Mouse (Mus musculus) splenic B cell, adult 2 months (primary cell): ENCODE results near the gene Bicc1.
"Not testable (repeated sequence)": the region's sequence is repeated elsewhere in the genome, so short reads cannot be mapped to it uniquely, and the experiment has no call there.

ENCODE experiments used
- DNase-seq: peaks from one replicate; pipeline ENCODE4 v3.0.0-alpha.2; 2011; ENCODE audit warnings: low read depth, low spot score
- H3K27me3 ChIP-seq: 2 replicates; pipeline ENCODE4 v1.6.1; 2012; ENCODE audit warnings: mild to moderate bottlenecking, low read length, moderate library complexity, mixed read lengths; ENCODE audit not compliant: control insufficient read depth, poor library complexity, insufficient read depth, severe bottlenecking
- H3K36me3 ChIP-seq: 2 replicates; pipeline ENCODE4 v1.6.1; 2012; ENCODE audit warnings: mild to moderate bottlenecking, low read length, moderate library complexity, mixed read lengths; ENCODE audit not compliant: control insufficient read depth, poor library complexity, insufficient read depth, severe bottlenecking

Bicc1 gene

DNA sequence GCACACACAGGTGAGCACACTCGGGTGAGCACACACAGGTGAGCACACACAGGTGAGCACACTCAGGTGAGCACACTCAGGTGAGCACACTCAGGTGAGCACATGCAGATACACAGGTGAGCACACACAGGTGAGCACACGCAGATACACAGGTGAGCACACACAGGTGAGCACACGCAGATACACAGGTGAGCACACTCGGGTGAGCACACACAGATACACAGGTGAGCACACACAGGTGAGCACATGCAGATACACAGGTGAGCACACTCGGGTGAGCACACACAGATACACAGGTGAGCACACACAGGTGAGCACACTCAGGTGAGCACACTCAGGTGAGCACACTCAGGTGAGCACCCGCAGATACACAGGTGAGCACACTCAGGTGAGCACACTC, 199.1 kb downstream of the Bicc1 start:
- DNase-seq, H3K36me3 ChIP-seq, H3K27me3 ChIP-seq: not testable (repeated sequence)

GRCm38 (mm10) chr10:70952770-70953147, 206.7 kb downstream of the Bicc1 start:
- Histone ChIP-seq H3K27me3 (no peaks in the 10 kb centered on the region), H3K36me3 (no peaks in the 10 kb centered on the region)
- no peak for DNase-seq

DNA sequence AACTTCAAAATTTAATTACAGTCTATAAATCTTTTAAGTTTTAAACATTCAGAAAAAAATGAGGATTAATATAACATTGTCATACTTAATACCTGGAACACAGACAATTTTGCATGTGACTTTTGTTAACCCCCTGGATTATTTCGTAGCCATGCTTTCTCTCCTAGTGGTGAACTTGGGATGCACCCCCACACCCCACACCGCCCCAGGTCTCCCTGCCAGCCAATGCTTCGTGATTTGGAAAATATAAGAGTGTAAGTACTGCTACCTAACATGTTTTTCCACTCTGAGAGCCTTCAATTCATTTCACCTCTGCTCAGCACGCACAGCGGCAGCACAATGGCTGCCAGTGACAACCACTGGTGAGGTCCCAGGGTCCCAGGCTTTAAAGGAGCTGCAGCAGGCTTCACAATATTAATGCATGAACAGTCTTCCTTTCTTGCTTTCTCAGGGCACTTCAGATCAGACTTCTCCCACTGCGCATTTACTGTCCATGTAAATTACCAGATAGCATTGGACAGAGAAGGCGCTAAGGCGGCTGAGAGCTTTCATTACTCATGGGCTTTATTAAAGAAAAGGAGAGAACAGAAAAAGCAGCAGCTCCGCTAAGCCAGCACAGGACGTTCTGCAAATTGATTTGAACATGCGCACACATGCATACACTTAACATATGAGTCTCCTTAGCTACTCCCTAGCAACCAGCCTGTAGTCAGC, 207.3 kb downstream of the Bicc1 start:
- DNase-seq = no peak
- Histone ChIP-seq H3K27me3 (no peaks in the 10 kb centered on the region), H3K36me3 (no peaks in the 10 kb centered on the region)

DNA sequence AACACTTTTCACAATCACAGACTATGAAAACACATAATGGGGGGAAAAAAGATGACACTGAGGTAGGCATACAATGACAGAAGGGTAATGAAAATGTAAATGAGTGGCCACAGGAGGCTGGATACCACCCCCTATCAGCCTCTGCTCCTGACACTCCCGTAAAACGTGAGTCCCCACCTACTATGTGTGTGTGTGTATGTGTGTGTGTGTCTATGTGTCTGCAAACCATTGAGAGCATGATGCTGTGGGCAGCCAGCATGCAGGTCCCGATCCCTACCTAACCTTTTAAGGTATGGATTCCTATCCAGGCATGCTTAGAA, 209.4 kb downstream of the Bicc1 start:
- no peak for DNase-seq
- no peaks in the 10 kb centered on the region for H3K27me3 ChIP-seq

GRCm38 (mm10) chr10:70949254-70950104, 210.0 kb downstream of the Bicc1 start:
- Histone ChIP-seq H3K36me3 (no peaks in the 10 kb centered on the region), H3K27me3 (no peaks in the 10 kb centered on the region)
- no peak for DNase-seq

More for the DNA sequence above, 209.4 kb downstream of the Bicc1 start:
- no peaks in the 10 kb centered on the region for H3K36me3 ChIP-seq

DNA sequence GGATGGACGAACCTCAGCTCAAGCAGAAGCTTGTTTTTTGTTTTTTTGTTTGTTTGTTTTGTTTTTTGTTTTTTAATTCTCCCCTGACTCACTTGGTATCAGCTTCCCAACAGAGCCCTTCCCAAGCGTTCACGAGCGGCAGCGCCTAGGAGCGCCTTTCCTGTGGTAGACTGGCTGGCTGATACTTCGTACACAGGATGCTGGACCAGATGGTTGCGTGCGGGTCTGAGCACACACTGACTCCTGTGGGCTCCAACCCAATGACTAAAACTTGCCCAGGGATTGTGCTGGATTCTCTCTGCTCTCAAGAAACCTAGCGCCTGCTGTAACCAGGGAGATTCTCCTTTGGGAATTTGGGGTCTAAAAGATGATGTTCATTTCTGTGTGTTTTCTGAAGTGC, 211.2 kb downstream of the Bicc1 start:
- DNase-seq = no peak
- H3K36me3 ChIP-seq = no peaks in the 10 kb centered on the region
- H3K27me3 ChIP-seq = no peaks in the 10 kb centered on the region

GRCm38 (mm10) chr10:70946121-70946520, 213.4 kb downstream of the Bicc1 start:
- H3K27me3 ChIP-seq, H3K36me3 ChIP-seq, DNase-seq: not testable (repeated sequence)

- H3K27me3 ChIP-seq = no peaks in the 10 kb centered on the region
- H3K36me3 ChIP-seq = no peaks in the 10 kb centered on the region
- DNase-seq = no peak
These were observed 214.4 kb downstream of the Bicc1 start for GRCm38 (mm10) chr10:70945076-70945475.

- no peak for DNase-seq
- Histone ChIP-seq H3K27me3 (no peaks in the 10 kb centered on the region), H3K36me3 (no peaks in the 10 kb centered on the region)
These were observed 217.9 kb downstream of the Bicc1 start for GRCm38 (mm10) chr10:70941623-70942022.

- no peak for DNase-seq
- H3K27me3 ChIP-seq = no peaks in the 10 kb centered on the region
- H3K36me3 ChIP-seq = no peaks in the 10 kb centered on the region
These were observed 219.7 kb downstream of the Bicc1 start for GRCm38 (mm10) chr10:70939751-70940150.

GRCm38 (mm10) chr10:70937450-70937849, 222.1 kb downstream of the Bicc1 start:
- Histone ChIP-seq H3K27me3 (no peaks in the 10 kb centered on the region), H3K36me3 (no peaks in the 10 kb centered on the region)
- DNase-seq = no peak

DNA sequence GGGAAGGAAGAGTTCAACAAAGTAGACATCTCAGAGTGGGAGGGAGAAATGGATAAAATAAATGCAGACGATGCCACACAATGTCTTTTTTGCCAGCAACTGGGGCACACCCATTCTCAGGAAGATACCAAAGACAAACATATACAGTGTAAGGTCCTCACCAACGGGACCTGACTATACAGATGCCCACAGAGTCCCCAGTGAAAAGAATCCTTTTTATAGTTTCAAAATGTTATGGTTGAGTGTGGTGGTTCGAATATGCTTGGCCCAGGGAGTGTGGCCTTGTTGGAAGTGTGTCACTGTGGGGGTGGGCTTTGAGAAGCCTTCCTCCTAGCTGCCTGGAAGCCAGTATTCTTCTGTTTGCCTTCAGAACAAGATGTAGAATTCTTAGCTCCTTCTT, 223.5 kb downstream of the Bicc1 start:
- Histone ChIP-seq H3K27me3 (no peaks in the 10 kb centered on the region), H3K36me3 (no peaks in the 10 kb centered on the region)
- no peak for DNase-seq

GRCm38 (mm10) chr10:70926126-70926525, 233.4 kb downstream of the Bicc1 start:
- H3K36me3 ChIP-seq = no peaks in the 10 kb centered on the region
- no peaks in the 10 kb centered on the region for H3K27me3 ChIP-seq
- no peak for DNase-seq

DNA sequence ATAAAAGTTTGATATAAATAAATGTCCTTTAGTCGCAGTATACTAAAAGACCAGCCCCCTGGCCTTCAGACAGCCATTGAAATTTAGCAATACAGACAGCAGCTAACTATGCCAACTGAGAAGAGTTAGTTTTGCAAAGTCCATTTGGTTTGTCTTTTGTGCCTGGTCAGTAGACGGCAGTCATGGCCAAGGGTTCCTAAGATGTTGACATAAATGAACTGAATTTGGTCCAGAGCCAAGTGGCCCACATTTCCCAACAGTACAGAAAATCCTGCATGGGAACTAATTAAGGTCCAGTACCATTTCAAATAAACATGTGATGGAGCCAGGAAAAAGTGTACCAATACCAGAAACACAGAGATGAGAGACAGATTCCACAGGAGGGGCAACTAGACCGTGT, 235.2 kb downstream of the Bicc1 start:
- no peaks in the 10 kb centered on the region for H3K27me3 ChIP-seq
- DNase-seq = no peak
- no peaks in the 10 kb centered on the region for H3K36me3 ChIP-seq

GRCm38 (mm10) chr10:70923936-70924335, 235.6 kb downstream of the Bicc1 start:
- H3K27me3 ChIP-seq = no peaks in the 10 kb centered on the region
- DNase-seq = no peak
- H3K36me3 ChIP-seq = no peaks in the 10 kb centered on the region
